Mouse (Mus musculus) brain, embryonic 18.5 days (tissue): ENCODE data around the gene Mia2.
"Not testable (repeated sequence)": the region's sequence is repeated elsewhere in the genome, so short reads cannot be mapped to it uniquely, and the experiment has no call there.

Experiments used
- DNase-seq: peaks from one replicate; pipeline ENCODE4 v3.0.0-alpha.2; 2012; ENCODE audit warnings: low read depth, low spot score

Gene Mia2

DNA sequence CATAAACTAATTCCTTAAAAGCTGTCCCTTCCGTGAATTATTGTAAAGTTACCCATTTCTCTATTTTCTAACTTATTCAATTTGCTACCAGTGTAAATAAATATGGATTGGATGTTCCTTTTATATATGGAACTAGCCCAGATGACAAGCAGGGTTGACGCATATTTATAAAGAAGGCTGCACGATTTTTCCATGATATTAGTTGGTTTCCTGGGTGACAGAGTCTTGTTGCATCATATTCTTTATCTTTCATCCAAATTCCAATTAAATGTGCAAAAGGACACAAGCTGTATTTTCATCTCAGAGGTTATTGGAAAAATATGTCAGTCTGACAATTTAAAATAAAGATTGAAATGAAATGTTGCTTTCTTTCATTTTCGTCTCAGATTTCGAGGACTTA, 142.8 kb downstream of the Mia2 start:
- DNase-seq, result no peak

DNA sequence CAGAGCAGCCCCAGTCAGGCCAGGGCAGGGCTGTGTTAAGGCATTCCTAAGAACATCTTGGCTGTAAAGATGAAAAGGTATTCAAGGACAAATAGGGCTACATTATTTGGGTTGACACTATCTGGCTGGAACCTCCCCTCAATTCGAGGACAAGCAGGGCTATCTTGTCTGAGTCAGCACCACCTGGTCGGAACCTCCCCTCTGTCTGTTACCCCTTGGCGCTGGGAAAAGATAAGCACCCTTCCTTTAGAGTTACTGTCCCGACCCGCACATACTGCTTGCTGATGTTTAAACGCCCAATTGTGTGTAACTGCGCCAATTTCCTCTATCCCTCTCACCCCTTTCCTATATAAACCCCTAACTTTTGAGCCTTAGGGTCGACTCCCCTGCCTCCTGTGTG, 145.4 kb downstream of the Mia2 start:
- DNase-seq, result not testable (repeated sequence)
